Comparison of ENCODE assay signal across 30 mouse cellular contexts in genomic region chr10:104274841-104275240, GRCm38 (mm10).
DNase-seq lines count a peak whose midpoint lies in the region; ATAC-seq and TF ChIP-seq lines count a peak whose summit lies in the region.
"Had no signal": no experiment of that assay in that cellular context is flagged by ENCODE, and none has a peak within 500 bp of the region (broad histone marks: within the 10 kb centered on the region; RNA-seq: fewer than 3 reads in every experiment).

No protein-coding gene starts in this region.

- no peaks in the 10 kb centered on the region for H3K36me3 ChIP-seq in kidney, postnatal 0 days (ENCODE audit: insufficient read depth, low read length)
- no peaks in the 10 kb centered on the region for H3K36me3 ChIP-seq in kidney, embryonic 16.5 days (ENCODE audit: insufficient read depth, low read length)
- no peaks in the 10 kb centered on the region for H3K36me3 ChIP-seq in lung, embryonic 16.5 days (ENCODE audit: control insufficient read depth, insufficient read depth, low read length)
- H3K36me3 ChIP-seq in embryonic facial prominence, embryonic 14.5 days (ENCODE audit: control insufficient read depth, insufficient read depth, low read length) = no peaks in the 10 kb centered on the region
- H3K36me3 ChIP-seq: embryonic facial prominence, embryonic 12.5 days; forebrain, embryonic 10.5 days; forebrain, embryonic 15.5 days; heart, embryonic 13.5 days; neural tube, embryonic 15.5 days had no signal

- no peak overlapping the region for H3K4me2 ChIP-seq in kidney, postnatal 0 days (ENCODE audit: low read length)
- H3K4me2 ChIP-seq in kidney, embryonic 16.5 days (replicated peaks; ENCODE audit: low read depth, low read length) = no peak overlapping the region
- H3K4me2 ChIP-seq in lung, embryonic 16.5 days (ENCODE audit: low read depth, low read length) = no peak overlapping the region
- H3K4me2 ChIP-seq in embryonic facial prominence, embryonic 14.5 days (ENCODE audit: low read depth, low read length) = no peak overlapping the region
- H3K4me2 ChIP-seq: embryonic facial prominence, embryonic 12.5 days; forebrain, embryonic 15.5 days; heart, embryonic 13.5 days; neural tube, embryonic 15.5 days had no signal

- TF ChIP-seq POLR2A in lung, adult 2 months (IDR thresholded peaks at IDR 0.05; ENCODE audit: borderline replicate concordance, extremely low read depth, low read depth, low read length) = no peak

- H3K4me1 ChIP-seq in kidney, postnatal 0 days (replicated peaks; ENCODE audit: insufficient read depth, low read length) = no peaks in the 10 kb centered on the region
- no peaks in the 10 kb centered on the region for H3K4me1 ChIP-seq in kidney, embryonic 16.5 days (ENCODE audit: insufficient read depth, low read length)
- no peaks in the 10 kb centered on the region for H3K4me1 ChIP-seq in lung, embryonic 16.5 days (replicated peaks; ENCODE audit: control insufficient read depth, insufficient read depth, low read length)
- H3K4me1 ChIP-seq in lung, adult 2 months (ENCODE audit: control insufficient read depth, insufficient read depth, low read length) = no peaks in the 10 kb centered on the region
- no peaks in the 10 kb centered on the region for H3K4me1 ChIP-seq in embryonic facial prominence, embryonic 14.5 days (ENCODE audit: control insufficient read depth, insufficient read depth, low read length)
- H3K4me1 ChIP-seq: embryonic facial prominence, embryonic 12.5 days; forebrain, embryonic 10.5 days; forebrain, embryonic 15.5 days; heart, embryonic 13.5 days; neural tube, embryonic 15.5 days had no signal

- H3K9ac ChIP-seq in kidney, postnatal 0 days (ENCODE audit: low read depth, low read length) = no peak overlapping the region
- no peak overlapping the region for H3K9ac ChIP-seq in kidney, embryonic 16.5 days (replicated peaks; ENCODE audit: low read length)
- no peak overlapping the region for H3K9ac ChIP-seq in lung, embryonic 16.5 days (ENCODE audit: low read length)
- H3K9ac ChIP-seq in embryonic facial prominence, embryonic 14.5 days (ENCODE audit: low read depth, low read length) = no peak overlapping the region
- H3K9ac ChIP-seq: embryonic facial prominence, embryonic 12.5 days; forebrain, embryonic 15.5 days; heart, embryonic 13.5 days; liver, embryonic 14.5 days; neural tube, embryonic 15.5 days had no signal

- WGBS in kidney, postnatal 0 days = 33% methylated on average over 4 of the region's 4 CpGs
- 33% methylated on average over 4 of the region's 4 CpGs for WGBS in kidney, embryonic 16.5 days
- 41% methylated on average over 4 of the region's 4 CpGs for WGBS in lung, embryonic 16.5 days
- 32% methylated on average over 4 of the region's 4 CpGs for WGBS in lung, adult 2 months
- WGBS in embryonic facial prominence, embryonic 14.5 days = 57% methylated on average over 4 of the region's 4 CpGs

- ATAC-seq in kidney, postnatal 0 days (replicated peaks; ENCODE audit: low FRiP score, low read depth) = no peak
- no peak for ATAC-seq in kidney, embryonic 16.5 days (ENCODE audit: low FRiP score, low TSS enrichment)
- ATAC-seq in lung, embryonic 16.5 days (ENCODE audit: low read depth) = peak; percentile 61
- no peak for ATAC-seq in embryonic facial prominence, embryonic 14.5 days (ENCODE audit: low read depth)
- ATAC-seq: CD4-positive, CD25-positive, alpha-beta regulatory T cell, adult 4 months; forebrain, embryonic 15.5 days; hindbrain, embryonic 16.5 days had no signal

- H3K27ac ChIP-seq in kidney, postnatal 0 days = no peak overlapping the region
- no peak overlapping the region for H3K27ac ChIP-seq in kidney, embryonic 16.5 days (ENCODE audit: low read length)
- no peak overlapping the region for H3K27ac ChIP-seq in lung, embryonic 16.5 days (ENCODE audit: low read length)
- H3K27ac ChIP-seq in embryonic facial prominence, embryonic 14.5 days (replicated peaks; ENCODE audit: low read depth, low read length) = no peak overlapping the region
- H3K27ac ChIP-seq: embryonic facial prominence, embryonic 12.5 days; forebrain, embryonic 10.5 days; forebrain, embryonic 15.5 days; gastrocnemius, adult 2 months; heart, adult 2 months; heart, embryonic 13.5 days; liver, embryonic 14.5 days; neural tube, embryonic 15.5 days had no signal

- H3K4me3 ChIP-seq in kidney, postnatal 0 days (replicated peaks; ENCODE audit: low read depth, low read length) = no peak overlapping the region
- no peak overlapping the region for H3K4me3 ChIP-seq in kidney, embryonic 16.5 days (ENCODE audit: low read length)
- no peak overlapping the region for H3K4me3 ChIP-seq in lung, embryonic 16.5 days (ENCODE audit: low read length)
- H3K4me3 ChIP-seq in lung, adult 2 months (replicated peaks; ENCODE audit: extremely low read depth, low read depth, low read length) = no peak overlapping the region
- H3K4me3 ChIP-seq in embryonic facial prominence, embryonic 14.5 days (ENCODE audit: low read depth, low read length) = no peak overlapping the region
- H3K4me3 ChIP-seq: embryonic facial prominence, embryonic 12.5 days; forebrain, embryonic 10.5 days; forebrain, embryonic 15.5 days; gastrocnemius, adult 2 months; heart, adult 2 months; heart, embryonic 13.5 days; neural tube, embryonic 15.5 days had no signal

- no peak for TF ChIP-seq CTCF in kidney, postnatal 0 days (IDR thresholded peaks at IDR 0.05; ENCODE audit: low read depth)
- TF ChIP-seq CTCF in lung, adult 2 months (IDR thresholded peaks at IDR 0.05; ENCODE audit: insufficient read depth, low read length) = no peak

- H3K27me3 ChIP-seq in kidney, postnatal 0 days (ENCODE audit: insufficient read depth, low read length) = no peaks in the 10 kb centered on the region
- H3K27me3 ChIP-seq in kidney, embryonic 16.5 days (ENCODE audit: insufficient read depth, low read length) = no peaks in the 10 kb centered on the region
- no peaks in the 10 kb centered on the region for H3K27me3 ChIP-seq in lung, embryonic 16.5 days (ENCODE audit: control insufficient read depth, insufficient read depth, low read depth, low read length)
- no peaks in the 10 kb centered on the region for H3K27me3 ChIP-seq in embryonic facial prominence, embryonic 14.5 days (replicated peaks; ENCODE audit: control insufficient read depth, insufficient read depth, low read length)
- H3K27me3 ChIP-seq: embryonic facial prominence, embryonic 12.5 days; forebrain, embryonic 15.5 days; heart, embryonic 13.5 days; neural tube, embryonic 15.5 days had no signal

- DNase-seq in kidney, postnatal 0 days (ENCODE audit: low spot score) = peak; percentile 13
- no peak for DNase-seq in lung, adult 2 months
- DNase-seq in embryo, embryonic 11 days = peak; percentile 21
- peak; percentile 4 for DNase-seq in embryonic facial prominence, embryonic 14.5 days (ENCODE audit: low spot score)
- DNase-seq in layer of hippocampus, postnatal 10 days (ENCODE audit: low spot score in 2 of 2) = no peak
- DNase-seq: adrenal gland, postnatal 14 days; cerebellum, adult 11 months; cerebellum, adult 9-10 months; cerebellum, postnatal 36 days; gastrocnemius, adult 2 months; gastrocnemius, postnatal 36 days; heart, adult 2 months; heart, postnatal 10 days; kidney, adult 18-20 months; kidney, postnatal 10 days; layer of hippocampus, adult 9-11 months; liver; midbrain, embryonic 14.5 days; retina, postnatal 1 day; right cerebral cortex, postnatal 14 days had no signal

- no peaks in the 10 kb centered on the region for H3K9me3 ChIP-seq in kidney, postnatal 0 days (replicated peaks; ENCODE audit: low read length)
- no peaks in the 10 kb centered on the region for H3K9me3 ChIP-seq in kidney, embryonic 16.5 days (ENCODE audit: low read length)
- no peaks in the 10 kb centered on the region for H3K9me3 ChIP-seq in lung, embryonic 16.5 days (ENCODE audit: control insufficient read depth, low read length)
- no peaks in the 10 kb centered on the region for H3K9me3 ChIP-seq in embryonic facial prominence, embryonic 14.5 days (ENCODE audit: control insufficient read depth, low read length)
- H3K9me3 ChIP-seq: embryonic facial prominence, embryonic 12.5 days; forebrain, embryonic 10.5 days; forebrain, embryonic 15.5 days; heart, embryonic 13.5 days; neural tube, embryonic 15.5 days had no signal

Comparison
In these comparisons a context has a peak if more than half of its experiments do, and no peak if none do; other contexts are left out.
1. DNase-seq: peak in kidney, postnatal 0 days (single experiment), embryo, embryonic 11 days (single experiment) and embryonic facial prominence, embryonic 14.5 days (single experiment); none in lung, adult 2 months (single experiment) and layer of hippocampus, postnatal 10 days (0 of 2).